Mouse (Mus musculus): Measurements from ENCODE around the gene Fam183b. TPM values are rescaled to one million over a fixed set of nuclear protein-coding genes. Genes with fewer than 3 reads are reported as not detected.
"Not testable (repeated sequence)": the region's sequence is repeated elsewhere in the genome, so short reads cannot be mapped to it uniquely, and the experiment has no call there.

The Fam183b gene
- 9.6 and 14.0 TPM in 2 replicates for polyA plus RNA-seq (2015; fragmentation: Nextera tagmentation; extraction: Ambion mirVana)

GRCm38 (mm10) chr11:58801558-58802228, at the start of gene Fam183b:
Gene Fam183b (minus strand): TSS chr11:58801960.
- WGBS = 18% methylated on average over 14 of the region's 14 CpGs
- ATAC-seq (ENCODE audit: insufficient read depth, low FRiP score, low read depth) = peak; percentile 56; the same call in 1 of the 2 replicates
- H3K9ac ChIP-seq = no peak within 1 kb of the TSS
- H3K36me3 ChIP-seq = no peaks in the 10 kb centered on the region
- H3K27me3 ChIP-seq (replicated peaks) = no peaks in the 10 kb centered on the region
- no peak within 1 kb of the TSS for H3K27ac ChIP-seq
- H3K9me3 ChIP-seq = no peaks in the 10 kb centered on the region
- H3K4me1 ChIP-seq = 0 out of 2 replicates have a peak, but pooled peaks cover 8% of the 10 kb centered on the region
- peak within 1 kb of the TSS; percentile 35 for H3K4me2 ChIP-seq
- H3K4me3 ChIP-seq (replicated peaks) = no peak within 1 kb of the TSS

DNA sequence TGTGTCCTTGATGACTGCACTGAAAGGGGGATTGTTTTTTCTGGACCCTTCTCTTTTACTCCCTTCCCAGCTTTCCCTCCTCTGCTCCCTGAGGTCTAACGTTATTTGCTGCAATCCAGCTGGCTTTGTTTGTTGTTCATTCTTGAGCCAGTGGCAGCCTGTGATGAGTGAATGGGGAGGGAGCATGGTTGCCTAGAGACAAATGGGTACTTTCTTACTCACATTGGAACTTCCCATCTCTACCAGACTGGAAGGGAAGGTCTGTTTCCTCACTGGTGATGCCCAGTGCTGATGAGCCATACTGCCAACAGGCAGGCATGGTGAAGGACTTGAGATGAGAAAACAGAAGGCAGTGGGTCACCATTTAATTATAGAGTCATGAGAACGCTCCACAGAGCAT, 48.0 kb upstream of the Fam183b start:
- ATAC-seq (ENCODE audit: insufficient read depth, low FRiP score, low read depth) = no peak
- no peak overlapping the region for H3K27ac ChIP-seq

DNA sequence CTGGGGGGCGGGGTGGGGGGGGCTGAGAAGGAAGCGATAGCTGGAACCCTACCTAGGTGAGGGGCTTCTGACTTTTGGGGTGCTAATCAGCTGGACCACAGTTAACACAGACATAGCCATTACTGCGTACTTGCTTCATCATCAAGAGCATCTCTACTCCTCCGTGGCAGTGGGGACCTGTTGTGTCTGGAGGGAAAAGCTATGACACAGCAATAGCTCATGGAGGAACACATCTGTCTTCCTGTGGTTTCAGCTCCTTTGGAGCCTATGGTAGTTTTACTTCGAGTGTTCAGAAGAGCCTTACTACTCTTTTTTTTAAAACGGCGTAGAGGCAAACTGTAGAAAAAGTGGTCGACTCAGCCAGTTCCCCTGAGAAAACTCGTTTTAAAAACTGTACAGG, 45.9 kb upstream of the Fam183b start:
- peaks cover 12% of the 10 kb centered on the region; the same call in 1 of the 2 replicates for H3K36me3 ChIP-seq
- peaks cover 5% of the 10 kb centered on the region; the same call in 1 of the 2 replicates for H3K4me1 ChIP-seq
- H3K27ac ChIP-seq = no peak overlapping the region
- peak overlapping the region; percentile 69 for H3K4me2 ChIP-seq
- no peaks in the 10 kb centered on the region for H3K9me3 ChIP-seq
- H3K4me3 ChIP-seq (replicated peaks) = peak overlapping the region; percentile 83
- no peak for ATAC-seq (ENCODE audit: insufficient read depth, low FRiP score, low read depth)
- peak overlapping the region; percentile 83 for H3K9ac ChIP-seq
- 40% methylated on average over 9 of the region's 9 CpGs for WGBS
- no peaks in the 10 kb centered on the region for H3K27me3 ChIP-seq (replicated peaks)

More for the DNA sequence above, 48.0 kb upstream of the Fam183b start:
- H3K4me2 ChIP-seq = no peak overlapping the region
- H3K27me3 ChIP-seq (replicated peaks) = no peaks in the 10 kb centered on the region
- peaks cover 5% of the 10 kb centered on the region; the same call in 1 of the 2 replicates for H3K4me1 ChIP-seq
- H3K9ac ChIP-seq = no peak overlapping the region
- H3K36me3 ChIP-seq = peaks cover 12% of the 10 kb centered on the region; the same call in 1 of the 2 replicates
- no peaks in the 10 kb centered on the region for H3K9me3 ChIP-seq
- no peak overlapping the region for H3K4me3 ChIP-seq (replicated peaks)
- whole genome bisulfite sequencing = 70% methylated on average over 2 of the region's 2 CpGs

GRCm38 (mm10) chr11:58846919-58847461, 45.2 kb upstream of the Fam183b start, which contains the start of gene Gm12258:
Gene Gm12258 (plus strand): TSS chr11:58847158.
- no peaks in the 10 kb centered on the region for H3K9me3 ChIP-seq
- H3K4me3 ChIP-seq (replicated peaks) = peak within 1 kb of the TSS; percentile 83
- 0% methylated on average over 24 of the region's 24 CpGs for WGBS
- no peaks in the 10 kb centered on the region for H3K27me3 ChIP-seq (replicated peaks)
- H3K4me2 ChIP-seq = peak within 1 kb of the TSS; percentile 69
- ATAC-seq (ENCODE audit: insufficient read depth, low FRiP score, low read depth) = peak; percentile 99
- peak within 1 kb of the TSS; percentile 83 for H3K9ac ChIP-seq
- peaks cover 12% of the 10 kb centered on the region; the same call in 1 of the 2 replicates for H3K36me3 ChIP-seq
- H3K4me1 ChIP-seq = peaks cover 5% of the 10 kb centered on the region; the same call in 1 of the 2 replicates
- peak within 1 kb of the TSS; percentile 69; the same call in 1 of the 2 replicates for H3K27ac ChIP-seq

DNA sequence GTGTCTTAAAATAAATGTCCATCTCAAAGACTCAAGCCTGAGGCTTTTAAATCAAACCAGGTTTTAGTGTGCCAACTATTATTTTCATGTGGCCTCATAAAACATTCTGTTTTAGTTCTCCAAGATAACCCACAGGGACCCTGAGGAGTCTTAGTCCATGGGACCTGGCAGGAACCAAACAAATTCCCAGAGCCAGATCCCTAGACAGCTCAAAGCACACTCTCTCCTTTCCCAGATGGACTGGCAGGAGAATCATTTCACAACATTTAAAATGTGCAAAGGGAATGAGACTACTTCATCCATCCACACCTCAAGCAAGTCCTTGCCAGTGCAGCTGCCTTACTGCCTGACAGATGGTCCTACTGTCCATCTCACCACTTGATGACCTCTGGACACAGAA, 37.2 kb upstream of the Fam183b start, which contains the start of gene Olfr311:
Gene Olfr311, plus strand, starts transcription at position 301 of the 400 bp plus-strand sequence.
- not testable (repeated sequence) for H3K4me2 ChIP-seq; H3K4me1 ChIP-seq; H3K9ac ChIP-seq; H3K9me3 ChIP-seq; H3K4me3 ChIP-seq (replicated peaks); H3K27me3 ChIP-seq (replicated peaks); H3K27ac ChIP-seq; ATAC-seq (ENCODE audit: insufficient read depth, low FRiP score, low read depth); H3K36me3 ChIP-seq

DNA sequence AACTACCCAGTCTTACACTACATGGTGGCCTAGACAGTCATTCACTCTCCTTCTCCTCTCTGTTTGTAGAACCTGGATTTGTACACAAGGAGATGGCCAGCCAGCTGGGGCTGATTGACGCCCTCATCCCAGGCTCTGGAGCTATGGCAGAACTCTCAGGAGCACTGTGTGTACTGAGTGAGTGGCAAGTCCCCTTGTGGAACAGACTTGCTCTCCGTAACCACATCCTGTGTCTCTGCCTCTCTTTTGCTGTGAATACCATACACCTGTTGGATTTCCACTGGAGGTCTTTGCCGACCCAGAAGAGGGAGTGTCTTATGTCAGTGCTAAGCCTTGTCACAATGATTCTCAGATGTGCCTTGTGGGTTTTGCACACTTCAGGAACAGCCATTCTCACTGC, 30.8 kb upstream of the Fam183b start:
- WGBS = 59% methylated on average over 3 of the region's 3 CpGs

DNA sequence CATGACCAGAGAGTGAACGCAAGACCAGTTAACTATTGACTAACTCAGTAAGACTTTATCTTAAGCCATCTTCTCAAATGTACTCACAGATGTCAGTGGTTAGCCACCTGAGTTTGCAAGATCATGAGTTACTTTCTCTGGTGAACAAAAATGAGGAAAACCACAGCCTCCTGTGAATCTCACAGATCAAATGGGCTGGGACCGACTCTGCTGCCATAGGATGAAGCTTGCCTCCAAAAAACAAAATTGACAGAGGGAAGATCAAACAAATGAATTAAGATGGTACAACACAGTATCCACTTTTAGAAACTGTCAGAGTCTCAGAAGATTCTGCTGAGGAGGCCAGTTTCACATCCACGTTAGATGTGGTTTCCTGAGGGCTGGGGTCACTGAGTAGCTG, 28.0 kb upstream of the Fam183b start:
- WGBS = 75% methylated on average over 3 of the region's 3 CpGs
- Histone ChIP-seq H3K4me1 (no peaks in the 10 kb centered on the region), H3K27ac (no peak overlapping the region)

More for the DNA sequence above, 30.8 kb upstream of the Fam183b start:
- not testable (repeated sequence) for ATAC-seq (ENCODE audit: insufficient read depth, low FRiP score, low read depth); H3K36me3 ChIP-seq; H3K4me3 ChIP-seq (replicated peaks); H3K27me3 ChIP-seq (replicated peaks); H3K9ac ChIP-seq; H3K27ac ChIP-seq; H3K4me1 ChIP-seq; H3K4me2 ChIP-seq; H3K9me3 ChIP-seq

DNA sequence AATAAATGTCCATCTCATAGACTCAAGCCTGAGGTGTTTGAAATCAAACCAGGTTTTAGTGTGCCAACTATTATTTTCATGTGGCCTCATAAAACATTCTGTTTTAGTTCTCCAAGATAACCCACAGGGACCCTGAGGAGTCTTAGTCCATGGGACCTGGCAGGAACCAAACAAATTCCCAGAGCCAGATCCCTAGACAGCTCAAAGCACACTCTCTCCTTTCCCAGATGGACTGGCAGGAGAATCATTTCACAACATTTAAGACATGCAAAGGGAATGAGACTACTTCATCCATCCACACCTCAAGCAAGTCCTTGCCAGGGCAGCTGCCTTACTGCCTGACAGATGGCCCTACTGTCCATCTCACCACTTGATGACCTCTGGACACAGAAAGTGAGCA, 27.2 kb upstream of the Fam183b start, which contains the start of gene Olfr312:
Gene Olfr312, plus strand, starts transcription at position 301 of the 400 bp plus-strand sequence.
- H3K4me1 ChIP-seq; H3K9ac ChIP-seq; H3K27ac ChIP-seq; H3K27me3 ChIP-seq (replicated peaks); H3K4me3 ChIP-seq (replicated peaks); H3K4me2 ChIP-seq; ATAC-seq (ENCODE audit: insufficient read depth, low FRiP score, low read depth); H3K36me3 ChIP-seq; H3K9me3 ChIP-seq: not testable (repeated sequence)

More for the DNA sequence above, 28.0 kb upstream of the Fam183b start:
- Histone ChIP-seq H3K9ac (no peak overlapping the region), H3K4me3 (replicated peaks) (no peak overlapping the region), H3K27me3 (replicated peaks) (no peaks in the 10 kb centered on the region), H3K36me3 (no peaks in the 10 kb centered on the region), H3K9me3 (no peaks in the 10 kb centered on the region), H3K4me2 (no peak overlapping the region)
- ATAC-seq (ENCODE audit: insufficient read depth, low FRiP score, low read depth) = no peak

DNA sequence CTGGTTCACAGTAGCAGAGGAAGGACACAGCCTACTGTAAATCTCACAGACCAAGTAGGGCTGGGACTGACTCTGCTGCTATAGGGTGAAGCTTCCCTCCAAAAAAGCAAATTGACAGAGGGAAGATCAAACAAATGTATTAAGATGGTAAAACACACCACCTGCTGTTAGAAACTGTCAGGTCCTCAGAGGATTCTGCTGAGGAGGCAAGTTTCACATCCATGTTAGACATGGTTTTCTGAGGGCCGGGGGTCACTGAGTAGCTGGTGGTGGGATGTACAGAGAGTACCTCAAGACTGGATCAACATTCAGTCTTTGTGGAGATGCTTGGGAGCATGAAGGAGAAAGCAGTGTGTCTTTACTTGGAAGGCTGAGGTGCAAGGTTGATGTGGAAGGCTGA, 13.9 kb upstream of the Fam183b start:
- H3K27ac ChIP-seq = no peak overlapping the region
- no peak overlapping the region for H3K4me2 ChIP-seq
- H3K9me3 ChIP-seq = no peaks in the 10 kb centered on the region
- no peak overlapping the region for H3K9ac ChIP-seq
- 77% methylated on average over 1 of the region's 1 CpGs for WGBS
- H3K36me3 ChIP-seq = no peaks in the 10 kb centered on the region
- no peak for ATAC-seq (ENCODE audit: insufficient read depth, low FRiP score, low read depth)
- H3K27me3 ChIP-seq (replicated peaks) = no peaks in the 10 kb centered on the region
- H3K4me3 ChIP-seq (replicated peaks) = no peak overlapping the region
- no peaks in the 10 kb centered on the region for H3K4me1 ChIP-seq

- H3K9me3 ChIP-seq; H3K4me3 ChIP-seq (replicated peaks); H3K9ac ChIP-seq; H3K4me2 ChIP-seq; H3K4me1 ChIP-seq; H3K27me3 ChIP-seq (replicated peaks); H3K27ac ChIP-seq; H3K36me3 ChIP-seq; ATAC-seq (ENCODE audit: insufficient read depth, low FRiP score, low read depth): not testable (repeated sequence)
- WGBS = 50% methylated on average over 1 of the region's 1 CpGs
Measured at GRCm38 (mm10) chr11:58814700-58815099, 12.9 kb upstream of the Fam183b start, which contains the start of gene Olfr313. Gene Olfr313 (plus strand): TSS chr11:58815000.

- H3K27ac ChIP-seq = no peak overlapping the region
- ATAC-seq (ENCODE audit: insufficient read depth, low FRiP score, low read depth) = no peak
- H3K9ac ChIP-seq = no peak overlapping the region
- no peak overlapping the region for H3K4me2 ChIP-seq
- H3K36me3 ChIP-seq = no peaks in the 10 kb centered on the region
- no peaks in the 10 kb centered on the region for H3K9me3 ChIP-seq
- H3K4me1 ChIP-seq = no peaks in the 10 kb centered on the region
- H3K4me3 ChIP-seq (replicated peaks) = no peak overlapping the region
- 0% methylated on average over 1 of the region's 1 CpGs for WGBS
- no peaks in the 10 kb centered on the region for H3K27me3 ChIP-seq (replicated peaks)
Measured at GRCm38 (mm10) chr11:58812001-58812400, 10.2 kb upstream of the Fam183b start.

- peak; percentile 76; the same call in 1 of the 2 replicates for ATAC-seq (ENCODE audit: insufficient read depth, low FRiP score, low read depth)
- Histone ChIP-seq H3K4me3 (replicated peaks) (no peak overlapping the region), H3K4me2 (no peak overlapping the region), H3K9me3 (no peaks in the 10 kb centered on the region), H3K27ac (peak overlapping the region; percentile 48; the same call in 1 of the 2 replicates), H3K4me1 (0 out of 2 replicates have a peak, but pooled peaks cover 8% of the 10 kb centered on the region), H3K9ac (no peak overlapping the region), H3K36me3 (no peaks in the 10 kb centered on the region), H3K27me3 (replicated peaks) (no peaks in the 10 kb centered on the region)
- 18% methylated on average over 2 of the region's 2 CpGs for WGBS
Measured at GRCm38 (mm10) chr11:58804393-58804792, 2.6 kb upstream of the Fam183b start.

Measured in stomach, embryonic 15.5 days (tissue).